Mouse (Mus musculus): Measurements from ENCODE around the gene Tbc1d1.

The Tbc1d1 gene

DNA sequence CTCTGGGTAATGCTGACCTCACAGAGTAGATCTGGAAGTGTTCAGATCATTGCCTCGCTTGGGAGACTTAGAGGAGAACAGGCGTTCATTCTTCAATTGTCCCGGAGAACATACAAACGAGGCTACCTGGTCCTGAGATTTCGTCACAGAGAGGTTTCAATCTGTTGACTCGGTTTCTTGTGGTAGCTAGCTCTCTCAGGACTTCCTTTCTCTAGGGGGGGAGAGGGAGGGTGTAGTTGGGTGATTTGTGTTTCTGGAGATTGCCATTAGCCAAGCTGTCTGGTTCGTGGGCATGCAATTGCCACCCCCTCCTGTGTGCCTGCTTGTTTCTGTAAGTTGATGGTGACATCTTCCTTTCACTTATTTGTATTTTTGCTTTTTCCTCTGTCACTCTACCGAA, 221.6 kb downstream of the Tbc1d1 start:
- DNase-seq (ENCODE audit: low read depth in 2 of 2, low spot score in 2 of 2): peak in 1 of 2 experiments; percentile 21

DNA sequence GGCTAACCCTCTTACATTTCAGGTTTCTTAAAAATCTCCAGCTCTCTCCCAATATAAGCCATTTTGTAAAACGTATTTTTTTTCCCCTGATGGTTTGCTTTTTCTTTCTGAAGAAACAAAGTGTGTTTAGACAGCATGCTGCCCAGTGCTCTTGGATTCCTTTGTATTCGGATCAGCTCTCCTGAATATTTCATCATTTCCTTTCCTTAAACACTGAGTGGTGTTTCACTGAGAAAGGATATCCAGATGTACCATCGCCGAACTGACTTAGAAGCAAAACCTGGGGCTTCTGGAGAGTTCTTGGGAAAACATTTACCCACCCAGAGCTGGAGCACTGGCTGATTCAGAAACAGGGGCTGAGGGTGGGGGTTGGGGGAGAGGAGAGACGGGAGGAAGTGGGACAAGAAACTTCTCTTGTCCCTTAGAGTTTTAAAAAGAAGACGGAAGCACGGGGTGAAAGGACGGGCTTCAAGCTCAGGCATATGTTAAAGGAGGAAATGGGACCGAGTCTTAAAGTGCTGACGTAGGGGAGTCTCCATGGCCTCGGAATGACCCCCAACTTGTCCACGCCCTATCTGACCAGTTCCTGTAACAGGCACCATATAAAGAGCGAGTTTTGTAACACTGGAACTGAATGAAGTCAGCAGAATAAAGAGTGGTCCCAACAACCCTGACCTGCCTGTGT, 222.6 kb downstream of the Tbc1d1 start:
- no peak for DNase-seq (ENCODE audit: low read depth in 2 of 2, low spot score in 2 of 2)

DNA sequence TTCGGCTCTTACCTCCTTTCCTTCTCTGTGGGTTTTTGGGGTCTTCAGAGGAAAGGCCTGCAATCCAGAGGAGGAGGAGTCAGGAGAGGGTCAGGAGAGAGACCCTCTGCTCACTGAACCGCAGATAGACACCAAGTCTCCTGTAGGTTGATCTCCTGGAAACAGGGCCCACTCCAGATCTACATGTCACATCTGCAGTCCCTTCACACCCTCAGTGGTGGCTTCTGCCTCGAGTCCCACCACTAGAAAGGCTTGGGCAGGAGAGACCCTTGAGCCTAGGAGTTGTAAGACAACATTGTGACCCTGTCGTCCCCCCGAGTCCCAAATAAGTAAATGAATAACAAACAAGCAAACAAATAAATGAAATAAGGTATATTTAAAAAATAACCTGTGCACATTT, 223.7 kb downstream of the Tbc1d1 start:
- DNase-seq (ENCODE audit: low read depth in 2 of 2, low spot score in 2 of 2): no peak

DNA sequence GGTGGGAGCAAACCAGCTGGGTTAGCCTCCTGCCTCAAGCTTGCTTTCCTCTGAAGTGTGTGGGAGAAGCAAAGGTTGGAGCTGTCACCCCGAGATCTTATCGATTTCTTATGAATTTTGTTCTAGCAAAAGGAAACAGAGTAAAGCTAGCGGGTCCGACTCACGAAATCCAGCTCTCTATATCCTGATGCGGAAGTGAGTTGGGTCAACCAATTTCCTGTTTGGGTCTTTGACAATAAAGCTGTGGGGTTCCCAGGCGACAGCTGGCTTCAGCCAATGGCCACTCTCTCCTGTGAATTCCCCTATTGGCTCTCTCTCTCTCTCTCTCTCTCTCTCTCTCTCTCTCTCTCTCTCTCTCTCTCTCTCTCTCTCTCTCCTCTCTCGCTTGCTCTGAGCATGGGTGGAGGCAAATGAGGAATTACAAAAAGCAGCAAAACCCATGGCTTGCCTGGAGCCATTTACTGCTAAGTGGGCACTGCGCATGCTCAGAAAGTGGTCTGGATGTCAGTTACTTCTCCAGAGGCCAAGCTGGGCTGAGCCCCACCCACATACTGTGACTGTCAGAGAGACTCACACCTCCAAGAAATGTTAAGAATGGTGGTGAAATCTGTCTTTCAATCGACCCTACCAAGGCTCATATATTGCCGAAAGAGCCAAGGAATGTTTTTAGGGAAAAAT, 224.7 kb downstream of the Tbc1d1 start:
- peak; percentile 19 to 39 for DNase-seq (ENCODE audit: low read depth in 2 of 2, low spot score in 2 of 2)

DNA sequence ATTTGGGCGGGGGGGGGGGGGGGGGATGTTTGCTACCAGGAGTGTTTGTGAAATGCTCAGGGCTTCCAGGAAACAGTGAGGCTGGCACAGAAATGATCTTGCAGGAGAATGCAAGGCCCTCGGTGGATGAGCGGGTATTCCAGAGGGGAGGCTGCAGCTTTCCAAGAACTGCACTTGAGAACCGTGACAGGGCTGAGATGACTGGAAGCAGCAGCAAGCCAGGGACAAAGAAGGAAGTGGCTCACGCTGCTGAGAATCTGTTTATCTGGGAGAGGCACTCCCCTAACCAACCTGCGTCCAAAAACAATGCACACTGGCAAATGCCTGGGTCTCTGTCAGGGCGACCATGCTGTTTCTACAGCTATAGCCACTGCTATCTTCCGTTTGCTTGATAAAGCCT, 225.4 kb downstream of the Tbc1d1 start:
- no peak for DNase-seq (ENCODE audit: low read depth in 2 of 2, low spot score in 2 of 2)

DNA sequence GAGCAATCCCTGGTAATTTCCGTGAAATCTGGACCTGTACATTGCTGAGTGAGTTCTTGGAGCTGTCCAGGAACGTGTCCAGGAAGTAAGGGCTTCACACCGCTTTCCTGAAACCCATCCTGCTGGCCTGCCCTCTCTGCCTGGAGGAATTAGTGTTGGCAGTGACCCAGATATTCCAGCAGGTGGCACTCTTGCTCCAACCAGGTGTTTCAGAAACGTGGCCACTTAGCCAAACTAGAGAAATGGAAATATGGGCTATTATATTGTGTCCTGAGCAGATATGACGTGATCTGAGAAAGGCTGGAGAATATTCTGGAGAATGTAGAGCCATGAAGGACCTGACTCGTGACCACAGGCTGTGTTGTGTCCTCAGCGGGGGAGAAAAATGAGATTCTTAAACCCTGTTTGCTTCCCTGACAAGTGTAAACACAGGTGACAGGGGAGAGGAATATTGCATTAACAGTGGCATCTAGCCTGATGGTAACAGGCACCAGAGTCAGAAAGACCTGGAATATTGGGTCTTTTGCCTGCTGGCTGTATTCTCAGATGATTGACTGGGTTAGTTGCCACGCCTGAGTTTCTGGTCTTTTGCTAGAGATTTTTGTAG, 226.4 kb downstream of the Tbc1d1 start:
- DNase-seq (ENCODE audit: low read depth in 2 of 2, low spot score in 2 of 2): peak; percentile 68 to 78

DNA sequence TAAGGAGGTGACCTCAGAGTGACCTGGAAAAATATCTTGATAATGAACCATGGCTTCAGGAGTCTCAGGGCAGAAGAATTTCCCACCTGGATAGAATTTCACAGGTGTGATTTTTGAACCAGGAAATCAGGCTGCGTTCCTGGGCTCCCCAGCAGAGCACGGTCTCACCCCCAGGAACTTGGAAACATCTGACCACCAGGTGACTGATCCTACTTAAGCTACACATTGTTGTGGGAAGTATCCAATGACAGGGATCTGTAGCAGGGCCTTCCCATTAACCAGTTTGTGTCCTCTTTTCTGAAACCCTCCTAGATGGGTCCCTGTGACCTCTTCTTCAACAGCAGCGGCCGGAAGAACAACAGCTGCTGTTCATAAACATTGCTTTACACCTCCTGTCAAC, 227.1 kb downstream of the Tbc1d1 start:
- no peak for DNase-seq (ENCODE audit: low read depth in 2 of 2, low spot score in 2 of 2)

DNA sequence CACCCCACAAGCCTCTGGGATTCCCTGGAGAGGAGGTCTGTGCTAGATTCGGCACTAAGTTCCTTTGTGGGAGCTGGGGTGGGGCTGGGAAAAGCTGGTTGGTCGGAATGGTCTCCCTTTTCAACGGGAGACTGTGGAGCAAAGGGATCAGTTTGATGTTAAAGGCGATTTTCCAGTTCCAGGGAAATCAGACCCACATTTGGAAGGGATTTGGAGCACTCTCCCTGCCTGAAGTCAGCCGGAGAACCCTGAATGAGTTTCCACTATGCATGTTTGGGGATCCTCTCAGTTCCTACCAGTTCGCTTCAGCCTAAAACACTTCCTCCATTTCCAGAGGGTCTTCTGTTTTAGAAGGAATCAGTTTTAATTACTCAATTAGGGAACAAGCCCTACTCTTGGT, 228.4 kb downstream of the Tbc1d1 start:
- DNase-seq (ENCODE audit: low read depth in 2 of 2, low spot score in 2 of 2): no peak

DNA sequence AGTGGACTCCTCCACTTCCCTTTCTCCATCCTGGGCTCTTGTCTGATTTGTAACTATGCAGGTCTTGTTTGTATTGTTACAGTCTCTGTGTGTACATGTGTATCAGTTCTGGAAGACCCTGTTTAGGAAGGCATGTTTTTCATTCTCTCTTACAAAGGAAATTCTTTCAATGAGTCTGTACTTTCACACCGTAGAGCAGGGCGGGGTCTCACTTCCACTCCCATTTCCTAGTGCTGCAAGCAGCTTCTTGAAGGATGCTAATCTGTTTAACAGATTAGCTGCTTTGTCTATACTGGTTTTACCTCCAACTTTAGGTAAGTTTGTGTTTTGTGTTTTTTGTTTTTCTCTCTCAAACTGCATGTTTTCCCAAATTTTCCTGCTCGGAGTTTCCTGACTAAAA, 230.9 kb downstream of the Tbc1d1 start:
- DNase-seq (ENCODE audit: low read depth in 2 of 2, low spot score in 2 of 2): no peak

DNA sequence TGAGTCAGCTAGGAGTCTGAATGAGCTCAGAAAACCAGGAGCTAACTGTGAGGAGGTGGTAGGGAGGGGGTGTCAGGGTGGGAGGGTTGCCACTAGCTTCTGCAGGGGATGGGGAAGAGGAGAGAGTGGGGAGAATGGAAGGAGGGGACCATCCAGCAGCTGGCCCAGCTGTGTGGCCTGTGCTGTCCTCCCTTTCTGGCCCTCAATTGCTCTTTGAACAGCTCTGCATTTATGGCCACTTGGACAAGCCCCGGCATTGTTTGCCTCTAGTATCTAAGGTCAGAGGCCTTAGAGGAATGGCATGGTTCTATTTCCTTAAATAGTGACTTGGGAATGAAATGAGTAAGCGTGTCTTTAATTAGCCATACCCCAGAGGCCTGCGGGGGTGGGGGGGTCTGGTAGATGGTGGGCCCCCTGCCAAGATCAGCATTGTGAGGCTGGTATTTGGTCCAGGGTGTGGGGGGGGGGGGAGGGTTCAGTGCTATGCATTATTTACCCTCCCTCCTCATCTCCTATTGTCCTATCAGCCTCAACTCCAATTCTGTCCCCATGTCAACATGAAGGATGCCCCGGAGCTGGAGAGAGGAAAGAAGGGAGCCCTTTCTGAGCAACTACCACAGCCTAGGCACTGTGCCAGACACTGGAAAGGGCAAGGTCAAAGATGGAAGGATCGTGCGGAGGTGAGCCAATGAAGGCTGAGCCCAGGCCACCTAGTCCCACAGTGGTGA, 233.3 kb downstream of the Tbc1d1 start:
- no peak for DNase-seq (ENCODE audit: low read depth in 2 of 2, low spot score in 2 of 2)

DNA sequence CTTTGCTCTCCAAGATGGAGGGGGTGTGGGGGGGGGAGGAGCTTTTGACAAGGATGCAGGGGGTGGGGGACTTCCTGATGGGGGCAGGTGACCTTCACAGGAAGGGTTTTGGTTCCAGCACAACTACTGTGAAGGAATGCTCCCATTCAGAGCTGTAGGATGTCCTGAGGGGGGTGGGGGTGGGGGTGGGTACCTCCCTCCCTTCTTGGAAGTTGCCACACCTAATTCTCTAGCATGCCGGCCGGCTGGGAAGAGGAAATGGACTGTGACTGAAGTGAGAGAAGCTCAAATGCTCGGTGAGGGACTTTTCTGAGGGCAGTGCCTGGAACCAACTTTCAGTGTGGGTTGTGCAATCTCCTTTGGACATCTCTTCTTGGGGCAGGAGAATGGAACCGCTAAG, 235.2 kb downstream of the Tbc1d1 start:
- DNase-seq (ENCODE audit: low read depth in 2 of 2, low spot score in 2 of 2): no peak

DNA sequence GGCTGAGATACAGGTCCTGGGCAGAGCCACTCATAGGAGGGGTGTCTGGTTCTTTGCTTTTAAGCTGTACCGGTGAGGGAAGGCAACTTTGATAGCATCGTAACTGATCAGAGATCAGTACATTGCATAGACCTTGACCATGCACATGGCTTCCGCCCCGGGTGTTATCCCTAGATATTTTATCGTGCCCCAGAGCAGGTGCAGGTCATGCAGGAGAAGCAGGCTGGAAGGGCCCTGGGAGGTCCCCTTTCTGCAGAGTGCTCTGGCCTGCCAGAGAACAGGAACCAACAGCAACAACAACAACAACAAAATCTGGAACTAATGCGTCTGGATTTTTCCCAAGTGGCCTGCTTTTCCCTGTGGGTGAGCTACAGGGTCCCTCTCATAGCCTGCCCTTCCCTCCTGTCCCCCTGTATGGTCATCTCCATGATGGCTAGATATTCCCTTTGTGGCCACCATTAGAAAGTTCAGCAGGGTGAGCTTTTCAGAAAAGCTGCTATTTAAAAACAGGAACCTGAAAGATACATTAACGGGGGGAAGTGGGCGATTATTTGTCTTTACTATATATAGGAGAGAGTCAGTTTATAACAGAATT, 236.4 kb downstream of the Tbc1d1 start:
- DNase-seq (ENCODE audit: low read depth in 2 of 2, low spot score in 2 of 2): no peak

DNA sequence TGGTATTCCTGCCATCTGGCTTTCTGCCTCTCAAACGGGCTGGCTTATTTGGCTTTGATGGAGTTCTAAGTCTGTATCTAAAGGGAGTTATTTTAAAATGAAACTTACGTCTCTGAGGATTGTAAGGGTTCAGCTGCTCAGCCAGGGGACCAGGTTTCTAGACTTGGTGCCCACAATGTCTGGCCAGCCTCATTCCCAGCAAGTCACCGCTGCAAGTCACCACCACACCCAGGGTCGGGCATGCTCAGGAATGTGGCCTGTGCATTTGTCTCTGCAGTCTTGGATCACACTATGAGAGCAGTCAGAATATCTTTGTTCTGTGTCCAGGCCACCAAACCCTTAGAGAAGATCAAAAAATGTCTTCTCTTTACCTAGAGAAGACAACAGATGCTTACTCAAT, 237.4 kb downstream of the Tbc1d1 start:
- no peak for DNase-seq (ENCODE audit: low read depth in 2 of 2, low spot score in 2 of 2)

DNA sequence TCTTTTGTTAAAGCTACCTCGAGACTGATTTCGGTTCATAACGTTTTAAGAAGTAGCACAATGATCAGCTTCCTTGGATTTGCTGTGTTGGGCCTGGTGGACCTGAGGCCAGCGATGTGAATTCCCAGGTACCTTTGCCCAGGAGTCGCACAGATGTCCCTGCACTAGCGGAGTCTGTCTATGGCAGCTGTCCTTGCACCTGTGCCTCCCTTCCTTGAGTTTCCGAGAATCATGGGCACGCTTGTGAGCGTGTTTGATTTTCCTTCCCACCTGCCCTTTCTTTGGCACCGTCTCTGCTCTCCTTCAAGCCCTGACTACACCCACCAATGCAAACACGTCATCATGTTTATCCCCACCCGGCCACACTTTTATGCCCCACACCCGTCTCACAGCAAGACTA, 242.1 kb downstream of the Tbc1d1 start:
- DNase-seq (ENCODE audit: low read depth in 2 of 2, low spot score in 2 of 2): no peak

DNA sequence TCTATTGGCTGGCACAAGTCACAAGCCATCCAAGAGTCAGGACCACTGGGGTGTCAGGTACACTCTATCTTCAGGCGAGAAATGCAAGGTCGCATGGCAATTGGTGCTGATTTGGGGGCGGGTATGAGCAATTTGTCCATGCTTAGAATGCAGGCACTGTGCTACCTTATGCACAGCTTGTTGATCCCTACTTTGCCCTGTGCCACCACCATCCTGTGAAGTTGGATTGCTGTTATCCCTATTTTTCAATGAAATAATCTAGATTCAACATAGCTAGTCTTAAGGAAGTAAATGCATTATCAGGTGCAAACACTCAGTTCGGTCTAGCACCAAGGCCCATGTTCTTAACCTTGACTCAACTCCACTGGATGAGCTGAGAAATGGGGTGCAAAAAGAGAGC, 244.6 kb downstream of the Tbc1d1 start:
- no peak for DNase-seq (ENCODE audit: low read depth in 2 of 2, low spot score in 2 of 2)
